Mouse (Mus musculus) neural tube, embryonic 15.5 days (tissue): ENCODE measurements at regions not wholly inside any gene's neighbourhood (a gene's known extent, or its start where the extent isn't known, plus 50 kb on each side); places are given as distances from the start of the nearest gene placed in this dataset.

Experiments
- ATAC-seq: fragments of 200-750 bp; cut with Nextera tagmentation; 2 replicates; pipeline ENCODE4 v1.8.0; 2017; ENCODE audit warnings: mild to moderate bottlenecking, moderate TSS enrichment, moderate library complexity; ENCODE audit not compliant: low FRiP score
- H3K27ac ChIP-seq: fragments of 300-500 bp; sonication (generic); replicated peaks from 2 replicates; pipeline ENCODE4 v1.5.1; 2015; ENCODE audit warnings: mild to moderate bottlenecking, inconsistent platforms
- H3K27me3 ChIP-seq: fragments of 300-500 bp; sonication (generic); replicated peaks from 2 replicates; pipeline ENCODE4 v1.6.1; 2015; ENCODE audit warnings: inconsistent platforms
- H3K36me3 ChIP-seq: fragments of 300-500 bp; sonication (generic); 2 replicates; pipeline ENCODE4 v1.6.1; 2015; ENCODE audit warnings: inconsistent platforms
- H3K4me1 ChIP-seq: fragments of 300-500 bp; sonication (generic); 2 replicates; pipeline ENCODE4 v1.6.1; 2015; ENCODE audit warnings: inconsistent platforms
- H3K4me2 ChIP-seq: fragments of 300-500 bp; sonication (generic); 2 replicates; pipeline ENCODE4 v1.6.1; 2015; ENCODE audit warnings: inconsistent platforms, mild to moderate bottlenecking, moderate library complexity
- H3K4me3 ChIP-seq: fragments of 300-500 bp; sonication (generic); replicated peaks from 2 replicates; pipeline ENCODE4 v1.5.1; 2015; ENCODE audit warnings: mild to moderate bottlenecking, inconsistent platforms
- H3K9ac ChIP-seq: fragments of 300-500 bp; sonication (generic); replicated peaks from 2 replicates; pipeline ENCODE4 v1.6.1; 2015; ENCODE audit warnings: mild to moderate bottlenecking, inconsistent platforms
- H3K9me3 ChIP-seq: fragments of 300-500 bp; sonication (generic); replicated peaks from 2 replicates; pipeline ENCODE4 v1.6.1; 2016; ENCODE audit warnings: inconsistent platforms
- WGBS: fragments of 180-500 bp; shearing (Covaris S2); methylation state at CpG from one replicate; pipeline ENCODE4 v1.1.7; 2015; ENCODE audit warnings: mixed read lengths; 5-methylcytosine and 5-hydroxymethylcytosine counted together

DNA sequence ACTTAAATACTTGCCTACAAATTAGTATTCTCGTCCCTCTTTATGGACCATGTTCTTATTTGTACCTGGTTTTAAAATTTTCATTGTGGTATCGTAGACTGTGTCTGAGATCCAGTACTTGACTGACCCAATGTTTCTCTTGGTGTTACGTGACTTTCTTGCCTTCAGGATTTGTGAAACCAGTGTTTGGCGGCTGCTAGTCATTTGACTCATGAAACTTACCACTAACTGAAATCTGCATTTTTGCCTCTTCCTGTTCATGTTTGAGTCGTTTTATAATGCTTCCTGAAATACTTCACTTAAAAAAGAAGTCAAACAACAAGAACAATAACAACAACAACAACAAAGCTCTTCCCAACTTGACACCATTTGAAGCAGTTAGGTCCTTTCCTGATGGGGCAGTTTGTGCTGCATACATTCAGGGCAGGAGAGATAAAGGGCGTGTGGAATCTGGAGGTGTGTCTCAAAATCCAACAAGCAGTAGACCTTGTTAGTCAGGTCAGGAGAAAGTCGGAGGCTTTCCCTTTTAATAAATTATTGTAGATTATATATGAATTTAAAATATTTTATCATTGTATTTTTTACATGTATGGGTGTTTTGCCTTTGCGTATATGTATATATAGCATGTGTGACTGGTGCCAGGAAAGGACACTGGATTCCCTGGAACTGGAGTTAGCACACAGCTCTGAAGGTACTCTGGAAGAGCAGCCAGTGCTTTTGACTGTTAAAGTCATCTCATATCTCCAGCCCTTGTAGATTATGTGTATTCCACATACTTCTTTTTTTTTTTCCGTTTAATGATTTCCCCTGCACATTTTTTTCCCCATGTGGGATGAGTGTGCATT lies 80.8 kb upstream of the Cdkn2b start:
- no peak overlapping the region for H3K4me3 ChIP-seq
- H3K9me3 ChIP-seq = no peaks in the 10 kb centered on the region
- H3K27ac ChIP-seq = no peak overlapping the region
- H3K4me2 ChIP-seq = no peak overlapping the region
- whole genome bisulfite sequencing = 89% methylated on average over 9 of the region's 9 CpGs
- no peaks in the 10 kb centered on the region for H3K36me3 ChIP-seq
- H3K4me1 ChIP-seq = no peaks in the 10 kb centered on the region
- no peaks in the 10 kb centered on the region for H3K27me3 ChIP-seq
- no peak overlapping the region for H3K9ac ChIP-seq
- ATAC-seq = no peak

DNA sequence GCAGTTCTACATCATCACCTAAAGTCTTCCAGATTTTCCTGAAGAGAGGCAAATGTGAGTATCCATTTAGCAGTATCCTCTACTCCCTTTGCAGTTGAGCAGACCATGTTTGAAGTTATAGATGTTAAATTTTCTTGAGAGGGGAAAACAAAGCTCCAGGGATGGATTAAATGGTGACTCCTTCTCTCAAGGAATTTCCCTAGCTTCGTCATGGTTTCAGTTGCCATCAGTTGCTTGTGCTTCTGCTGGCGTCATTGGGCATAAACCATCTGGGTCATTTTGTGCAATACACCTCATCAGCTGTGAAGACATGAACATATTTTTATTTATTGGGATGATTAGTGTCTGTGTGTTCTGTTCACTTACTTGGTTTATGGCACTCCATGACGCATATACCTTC lies 72.7 kb upstream of the Cdkn2b start:
- no peak for ATAC-seq
- Histone ChIP-seq H3K36me3 (no peaks in the 10 kb centered on the region), H3K4me2 (no peak overlapping the region), H3K4me3 (no peak overlapping the region), H3K9ac (no peak overlapping the region), H3K27ac (no peak overlapping the region), H3K27me3 (no peaks in the 10 kb centered on the region), H3K4me1 (no peaks in the 10 kb centered on the region), H3K9me3 (no peaks in the 10 kb centered on the region)
- 91% methylated on average over 3 of the region's 3 CpGs for WGBS

DNA sequence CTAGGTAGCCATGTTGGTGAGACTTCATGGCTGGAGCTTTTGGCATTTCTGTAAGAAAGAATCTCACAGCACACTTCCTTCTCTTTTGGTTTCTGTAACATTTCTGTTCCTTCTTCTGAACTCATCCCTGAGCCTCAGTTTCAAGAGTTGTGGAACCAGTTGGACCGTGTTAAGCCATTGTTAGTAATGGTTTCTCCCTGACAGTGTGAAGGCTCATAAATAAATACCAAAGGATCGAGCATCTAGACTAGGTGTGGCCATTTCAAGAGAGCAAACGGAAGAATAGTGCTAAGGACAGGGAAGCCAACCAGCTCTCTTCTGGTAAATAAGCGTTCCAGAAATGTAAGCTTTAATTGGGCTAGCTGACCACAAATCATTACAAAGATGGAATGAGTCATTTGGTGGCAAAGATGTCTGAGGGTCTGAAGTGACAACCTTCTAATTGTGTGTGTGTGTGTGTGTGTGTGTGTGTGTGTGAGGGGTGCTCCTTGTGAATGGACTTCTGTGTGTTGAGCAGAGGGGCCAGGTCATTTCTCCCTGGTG lies 71.7 kb upstream of the Cdkn2b start:
- WGBS = 85% methylated on average over 4 of the region's 4 CpGs
- no peaks in the 10 kb centered on the region for H3K9me3 ChIP-seq
- H3K27ac ChIP-seq = no peak overlapping the region
- H3K4me1 ChIP-seq = no peaks in the 10 kb centered on the region
- H3K4me2 ChIP-seq = no peak overlapping the region
- no peak for ATAC-seq
- H3K36me3 ChIP-seq = no peaks in the 10 kb centered on the region
- H3K27me3 ChIP-seq = no peaks in the 10 kb centered on the region
- no peak overlapping the region for H3K4me3 ChIP-seq
- H3K9ac ChIP-seq = no peak overlapping the region

DNA sequence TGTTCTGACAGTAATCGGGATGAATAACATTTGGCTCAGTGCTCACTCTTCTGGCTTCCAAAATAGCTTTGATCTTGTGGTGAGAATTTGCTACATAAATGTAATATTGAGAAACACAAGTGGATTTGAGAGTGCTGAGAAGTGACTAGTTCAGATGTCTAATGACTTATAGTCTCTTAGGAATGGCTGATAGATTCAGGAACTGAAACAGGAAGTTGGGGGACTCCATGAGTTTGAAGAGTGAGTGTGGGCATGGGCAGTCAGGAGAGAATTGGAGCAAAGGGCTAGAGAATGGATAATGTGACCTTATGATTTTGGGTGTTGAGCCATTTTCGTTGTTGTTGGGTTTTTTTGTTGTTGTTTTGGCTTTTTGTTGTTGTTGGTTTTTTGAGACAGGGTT lies 70.9 kb upstream of the Cdkn2b start:
- Histone ChIP-seq H3K4me1 (no peaks in the 10 kb centered on the region), H3K4me2 (no peak overlapping the region), H3K27me3 (no peaks in the 10 kb centered on the region), H3K4me3 (no peak overlapping the region), H3K9ac (no peak overlapping the region), H3K36me3 (no peaks in the 10 kb centered on the region), H3K9me3 (no peaks in the 10 kb centered on the region), H3K27ac (no peak overlapping the region)
- ATAC-seq = no peak
- WGBS = 90% methylated on average over 2 of the region's 2 CpGs

DNA sequence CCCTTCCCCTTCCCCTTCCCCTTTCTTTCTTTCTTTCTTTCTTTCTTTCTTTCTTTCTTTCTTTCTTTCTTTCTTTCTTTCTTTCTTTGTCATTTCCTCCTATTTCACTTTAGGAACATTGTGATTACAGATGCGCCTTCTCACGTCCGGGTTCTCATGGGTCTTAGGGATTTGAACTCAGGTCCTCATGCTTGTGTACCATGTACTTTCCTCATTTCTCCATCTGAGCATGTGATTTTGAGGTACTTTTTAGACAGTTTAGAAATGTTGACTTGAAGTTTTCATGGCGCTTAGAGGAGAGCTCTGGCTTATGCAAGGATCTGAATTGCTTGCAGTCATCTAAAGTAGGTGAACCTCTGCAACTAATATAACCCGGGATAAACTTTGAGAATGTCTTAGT lies 70.2 kb upstream of the Cdkn2b start:
- H3K9ac ChIP-seq = no peak overlapping the region
- no peak overlapping the region for H3K27ac ChIP-seq
- H3K4me1 ChIP-seq = no peaks in the 10 kb centered on the region
- no peaks in the 10 kb centered on the region for H3K27me3 ChIP-seq
- no peak overlapping the region for H3K4me2 ChIP-seq
- no peaks in the 10 kb centered on the region for H3K36me3 ChIP-seq
- no peak for ATAC-seq
- 95% methylated on average over 5 of the region's 5 CpGs for WGBS
- H3K4me3 ChIP-seq = no peak overlapping the region
- H3K9me3 ChIP-seq = no peaks in the 10 kb centered on the region

DNA sequence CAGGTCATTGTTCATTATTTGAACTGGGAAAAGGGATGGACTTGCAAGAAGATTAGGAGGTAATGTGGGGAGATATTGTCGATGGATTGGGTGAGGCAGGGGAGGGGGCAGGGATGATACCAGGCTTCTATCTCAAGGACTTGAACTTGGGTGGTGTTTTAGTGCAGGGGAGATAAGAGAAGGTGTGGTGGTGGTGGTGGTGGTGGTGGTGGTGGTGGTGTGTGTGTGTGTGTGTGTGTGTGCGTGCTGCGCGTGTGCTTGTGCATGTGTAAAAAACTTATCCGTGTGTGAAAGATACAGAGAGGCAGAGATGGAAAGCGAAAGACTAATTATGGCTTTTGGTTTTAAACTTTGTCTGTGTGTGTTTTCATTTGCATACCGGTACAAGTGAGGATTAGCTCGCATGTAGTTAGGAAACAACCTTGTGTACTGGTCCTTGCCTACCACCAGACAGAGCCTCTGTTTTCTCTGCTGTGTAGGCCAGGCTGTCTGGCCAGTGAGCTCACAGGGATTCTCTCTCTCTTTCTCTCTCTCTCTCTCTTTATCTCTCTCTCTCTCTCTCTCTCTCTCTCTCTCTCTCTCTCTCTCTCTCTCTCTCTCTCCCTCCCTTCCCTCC lies 69.6 kb upstream of the Cdkn2b start:
- H3K4me2 ChIP-seq = no peak overlapping the region
- no peaks in the 10 kb centered on the region for H3K4me1 ChIP-seq
- H3K36me3 ChIP-seq = no peaks in the 10 kb centered on the region
- no peak overlapping the region for H3K9ac ChIP-seq
- 96% methylated on average over 8 of the region's 8 CpGs for WGBS
- ATAC-seq = no peak
- H3K9me3 ChIP-seq = no peaks in the 10 kb centered on the region
- H3K27me3 ChIP-seq = no peaks in the 10 kb centered on the region
- H3K27ac ChIP-seq = no peak overlapping the region
- H3K4me3 ChIP-seq = no peak overlapping the region

DNA sequence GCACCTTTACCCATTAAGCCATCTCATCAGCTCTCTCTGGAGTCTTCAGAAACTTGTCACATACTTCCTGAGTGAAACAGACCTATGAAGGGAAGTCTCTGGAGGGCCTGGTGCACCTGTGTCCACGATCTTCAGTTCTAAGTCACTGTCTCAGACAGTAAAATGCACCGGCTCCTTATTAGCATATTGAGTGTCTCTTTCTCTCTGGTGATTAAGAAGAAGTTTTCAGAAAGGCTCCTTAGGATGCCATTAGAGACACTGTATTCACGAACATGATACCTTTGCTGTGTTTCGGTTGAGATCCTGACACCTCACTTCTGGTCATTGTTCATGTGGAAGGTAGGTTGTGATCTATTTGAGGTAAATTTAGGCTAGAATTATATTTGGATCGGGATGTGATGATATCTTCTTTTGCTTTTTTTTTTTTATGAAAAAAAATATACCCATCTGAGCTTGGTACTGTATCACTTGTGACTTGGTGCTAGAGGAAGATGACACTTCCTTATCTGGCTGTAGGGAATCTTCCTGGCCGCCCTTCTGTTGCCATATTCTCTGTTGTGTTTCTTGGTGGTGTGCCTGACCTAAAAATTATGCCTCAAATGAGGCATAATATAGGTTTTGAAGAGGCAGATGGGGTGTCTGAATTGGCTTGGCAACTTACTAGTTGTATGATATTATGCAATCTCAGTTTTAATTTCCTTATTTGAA lies 68.9 kb upstream of the Cdkn2b start:
- Histone ChIP-seq H3K27me3 (no peaks in the 10 kb centered on the region), H3K4me3 (no peak overlapping the region), H3K9me3 (no peaks in the 10 kb centered on the region), H3K27ac (no peak overlapping the region), H3K36me3 (no peaks in the 10 kb centered on the region), H3K9ac (no peak overlapping the region), H3K4me2 (no peak overlapping the region), H3K4me1 (no peaks in the 10 kb centered on the region)
- 87% methylated on average over 6 of the region's 6 CpGs for WGBS
- no peak for ATAC-seq

DNA sequence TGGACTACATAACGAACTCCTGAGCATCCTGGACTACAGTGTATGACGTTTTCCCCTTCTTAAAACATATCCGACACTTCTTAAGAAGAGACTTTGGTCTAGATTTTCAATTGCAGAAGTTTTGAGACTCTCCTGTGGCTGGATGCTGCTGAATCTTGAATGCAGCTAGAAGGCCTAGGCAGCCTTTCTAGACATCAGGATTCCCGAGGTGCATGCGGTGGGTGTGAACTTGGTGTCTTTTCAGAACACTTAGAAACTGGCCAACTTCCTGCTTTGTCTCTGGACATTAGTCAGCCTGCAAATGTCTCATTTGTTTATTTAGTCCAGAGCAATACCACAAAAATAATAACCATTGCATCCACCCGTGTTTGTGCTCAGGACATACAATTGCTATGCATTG lies 61.8 kb upstream of the Cdkn2b start:
- no peaks in the 10 kb centered on the region for H3K36me3 ChIP-seq
- no peak for ATAC-seq
- no peak overlapping the region for H3K9ac ChIP-seq
- H3K4me3 ChIP-seq = no peak overlapping the region
- H3K4me2 ChIP-seq = no peak overlapping the region
- WGBS = 89% methylated on average over 6 of the region's 6 CpGs
- no peaks in the 10 kb centered on the region for H3K9me3 ChIP-seq
- no peak overlapping the region for H3K27ac ChIP-seq
- no peaks in the 10 kb centered on the region for H3K27me3 ChIP-seq
- no peaks in the 10 kb centered on the region for H3K4me1 ChIP-seq

DNA sequence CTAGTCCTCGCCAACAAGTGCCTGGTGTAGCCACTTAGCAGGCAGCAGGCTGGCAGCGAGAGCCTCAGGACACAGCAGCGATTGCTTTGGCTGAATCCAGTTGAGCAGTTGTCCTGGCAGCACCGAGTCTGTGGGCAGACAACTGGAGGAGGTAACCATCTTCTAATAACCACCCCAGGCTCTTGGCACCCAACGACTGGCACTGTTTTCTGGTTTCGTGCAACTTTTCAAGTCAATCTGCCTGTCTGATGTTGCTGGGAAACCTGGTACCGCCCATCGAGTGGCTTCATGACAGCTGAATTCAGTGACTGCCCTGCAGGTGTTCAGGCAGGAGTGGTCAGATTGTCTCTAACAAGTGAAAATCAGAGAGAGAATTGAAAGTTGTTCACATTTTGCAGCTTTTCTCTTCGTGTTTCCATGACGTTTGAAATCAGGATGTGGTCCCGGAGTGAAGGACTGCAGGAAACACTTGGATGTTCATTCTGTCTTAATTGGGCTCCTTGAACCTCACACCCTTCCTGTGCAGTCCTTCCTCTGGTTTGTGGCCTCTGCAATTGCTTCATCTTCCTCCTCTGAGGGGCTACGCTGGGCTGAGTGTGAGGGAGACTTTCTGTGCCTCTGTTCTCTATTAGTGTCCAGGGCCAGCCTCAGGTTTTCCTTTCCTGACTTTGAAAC lies 58.1 kb upstream of the Cdkn2b start:
- Histone ChIP-seq H3K36me3 (no peaks in the 10 kb centered on the region), H3K4me2 (no peak overlapping the region), H3K4me3 (no peak overlapping the region), H3K9ac (no peak overlapping the region), H3K4me1 (no peaks in the 10 kb centered on the region), H3K27ac (no peak overlapping the region), H3K27me3 (no peaks in the 10 kb centered on the region), H3K9me3 (no peaks in the 10 kb centered on the region)
- whole genome bisulfite sequencing = 75% methylated on average over 12 of the region's 12 CpGs
- no peak for ATAC-seq

DNA sequence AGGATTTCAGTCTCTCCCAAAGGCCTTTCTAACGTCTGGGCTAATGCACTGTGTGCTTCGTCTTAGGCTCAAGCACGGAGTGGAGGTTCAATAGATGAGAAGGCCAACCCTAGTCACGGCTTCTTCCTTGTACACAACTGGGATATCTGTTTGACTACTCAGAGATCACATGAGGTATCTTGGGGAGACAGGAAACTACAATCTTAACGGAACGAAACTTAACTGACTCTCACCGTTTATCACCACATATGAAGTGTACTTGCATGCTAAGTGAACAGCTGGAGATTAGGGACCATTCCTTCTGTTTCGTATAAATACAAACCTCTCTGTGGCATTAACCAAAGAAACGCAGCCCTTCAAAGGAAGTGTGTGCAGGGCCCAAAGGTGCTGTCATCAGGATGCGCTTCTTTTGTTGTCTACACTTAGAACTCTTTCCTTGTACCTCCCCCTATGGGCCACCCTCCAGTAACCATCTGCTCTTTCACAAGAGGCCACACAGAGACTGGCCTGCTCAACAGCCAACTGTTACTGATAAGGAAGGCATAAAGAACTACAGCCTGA lies 55.8 kb upstream of the Cdkn2b start:
- Histone ChIP-seq H3K9ac (no peak overlapping the region), H3K4me2 (no peak overlapping the region), H3K27ac (no peak overlapping the region), H3K36me3 (no peaks in the 10 kb centered on the region), H3K27me3 (no peaks in the 10 kb centered on the region), H3K9me3 (no peaks in the 10 kb centered on the region), H3K4me3 (no peak overlapping the region), H3K4me1 (no peaks in the 10 kb centered on the region)
- no peak for ATAC-seq
- 58% methylated on average over 10 of the region's 10 CpGs for WGBS

DNA sequence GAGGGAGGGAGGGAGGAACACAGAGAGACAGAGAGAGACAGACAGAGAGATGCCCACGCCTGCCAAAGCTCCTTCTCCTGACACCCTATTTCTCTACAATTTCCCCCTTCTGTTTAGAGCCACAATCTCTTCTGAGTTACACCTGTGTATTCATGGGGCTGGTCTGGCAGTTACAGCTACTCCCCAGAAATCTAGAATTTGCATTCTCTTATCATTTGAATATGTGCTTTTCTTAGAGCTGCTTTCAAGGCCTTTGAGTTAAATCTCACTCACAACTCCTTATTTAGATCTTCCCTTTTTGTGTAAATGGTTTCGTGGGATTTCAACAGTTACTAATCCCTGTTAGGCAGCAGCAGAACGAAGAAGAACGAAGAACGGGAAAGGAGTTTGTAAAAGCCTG lies 55.0 kb upstream of the Cdkn2b start:
- no peak overlapping the region for H3K4me2 ChIP-seq
- no peak overlapping the region for H3K27ac ChIP-seq
- 47% methylated on average over 5 of the region's 5 CpGs for WGBS
- ATAC-seq = no peak
- no peaks in the 10 kb centered on the region for H3K27me3 ChIP-seq
- no peaks in the 10 kb centered on the region for H3K36me3 ChIP-seq
- H3K9ac ChIP-seq = no peak overlapping the region
- no peak overlapping the region for H3K4me3 ChIP-seq
- no peaks in the 10 kb centered on the region for H3K9me3 ChIP-seq
- no peaks in the 10 kb centered on the region for H3K4me1 ChIP-seq
